Mouse (Mus musculus) embryonic fibroblast, embryonic 13.5 days (primary cell): ENCODE data around the gene Zfp277.

Experiments used
- CTCF ChIP-seq: IDR thresholded peaks from 2 replicates; pipeline ENCODE4 v1.5.1; 2011; ENCODE audit warnings: mild to moderate bottlenecking, control low read depth, low read length, moderate library complexity, borderline replicate concordance; ENCODE audit not compliant: insufficient read depth
- POLR2A ChIP-seq: IDR thresholded peaks from 2 replicates; pipeline ENCODE4 v1.6.1; 2011; ENCODE audit warnings: low read depth, mild to moderate bottlenecking, control low read depth, low read length, moderate library complexity

DNA sequence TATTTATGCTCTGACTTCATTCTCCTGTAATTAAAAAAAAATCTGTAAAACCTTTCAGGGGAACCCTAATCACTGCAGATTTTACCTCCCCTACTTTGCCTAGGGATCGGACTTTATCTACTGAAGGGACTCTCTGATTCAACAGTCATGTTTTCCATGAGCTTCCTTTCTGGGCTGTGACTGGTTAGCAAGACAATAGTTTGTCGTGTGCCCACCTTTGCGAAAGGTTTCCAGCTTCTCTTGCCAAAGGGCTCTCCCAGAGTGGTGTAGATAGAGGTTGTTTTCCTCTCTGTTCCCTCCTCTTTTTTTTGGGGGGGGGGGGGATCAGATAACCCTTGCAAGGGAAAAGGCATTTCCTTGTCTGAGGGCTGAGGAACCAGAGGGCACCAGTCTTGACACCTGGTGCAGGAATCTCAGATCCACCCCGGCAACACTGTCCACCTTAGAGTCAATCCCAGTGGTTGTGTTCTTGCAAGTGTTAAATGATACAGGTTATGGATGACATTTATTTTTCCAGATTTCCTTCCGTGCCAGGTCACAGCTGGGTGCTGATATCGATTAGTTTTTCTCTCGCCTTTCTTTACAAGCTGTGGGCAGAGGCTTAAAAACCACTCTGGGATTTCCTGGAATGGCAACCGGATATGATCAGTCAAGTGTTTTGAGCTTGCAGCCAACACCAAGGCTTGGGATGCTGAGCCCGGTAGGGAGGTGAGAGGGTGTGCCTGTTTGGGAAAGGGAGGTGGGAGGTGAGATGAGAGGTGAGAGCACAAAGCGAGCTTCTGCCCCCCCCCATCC is 2.1 kb upstream of the Zfp277 start:
- TF ChIP-seq POLR2A (no peak), CTCF (no peak)
